Mouse (Mus musculus): ENCODE results near the gene Camkv. TPM values are rescaled to one million over a fixed set of nuclear protein-coding genes. Genes with fewer than 3 reads are reported as not detected.

Gene Camkv
- polyA plus RNA-seq, 1 experiment = 0.01 TPM

- Histone ChIP-seq H3K36me3 (ENCODE audit: control insufficient read depth) (peaks cover 34% of the 10 kb centered on the region), H3K27me3 (ENCODE audit: control insufficient read depth) (no peaks in the 10 kb centered on the region; the same call in 1 of the 2 replicates), H3K9me3 (ENCODE audit: control insufficient read depth, low read length) (no peaks in the 10 kb centered on the region), H3K4me1 (ENCODE audit: control insufficient read depth) (peaks cover 37% of the 10 kb centered on the region), H3K4me3 (replicated peaks) (peak overlapping the region; percentile 84)
- TF ChIP-seq TAL1 (IDR thresholded peaks at IDR 0.05; ENCODE audit: low read length) (no peak), GATA1 (IDR thresholded peaks at IDR 0.05; ENCODE audit: low read length) (peak; percentile 67)
These were observed 15.2 kb downstream of the Camkv start for GRCm38 (mm10) chr9:107950460-107951355.

- no peaks in the 10 kb centered on the region for H3K27me3 ChIP-seq (ENCODE audit: control insufficient read depth)
- no peaks in the 10 kb centered on the region for H3K9me3 ChIP-seq (ENCODE audit: control insufficient read depth, low read length)
- TF ChIP-seq GATA1 (IDR thresholded peaks at IDR 0.05; ENCODE audit: low read length) (no peak), TAL1 (IDR thresholded peaks at IDR 0.05; ENCODE audit: low read length) (no peak)
- H3K4me3 ChIP-seq (replicated peaks) = no peak overlapping the region
- H3K4me1 ChIP-seq (ENCODE audit: control insufficient read depth) = peaks cover 24% of the 10 kb centered on the region
- peaks cover 85% of the 10 kb centered on the region for H3K36me3 ChIP-seq (ENCODE audit: control insufficient read depth)
These were observed 20.3 kb downstream of the Camkv start for GRCm38 (mm10) chr9:107955613-107956289.

GRCm38 (mm10) chr9:107957141-107957540 is 21.7 kb downstream of the Camkv start:
- Histone ChIP-seq H3K4me3 (replicated peaks) (no peak overlapping the region), H3K27me3 (ENCODE audit: control insufficient read depth) (no peaks in the 10 kb centered on the region), H3K36me3 (ENCODE audit: control insufficient read depth) (peaks cover 94% of the 10 kb centered on the region), H3K4me1 (ENCODE audit: control insufficient read depth) (peaks cover 12% of the 10 kb centered on the region), H3K9me3 (ENCODE audit: control insufficient read depth, low read length) (no peaks in the 10 kb centered on the region)
- TF ChIP-seq TAL1 (IDR thresholded peaks at IDR 0.05; ENCODE audit: low read length) (no peak), GATA1 (IDR thresholded peaks at IDR 0.05; ENCODE audit: low read length) (no peak)

- Histone ChIP-seq H3K4me3 (replicated peaks) (no peak overlapping the region), H3K36me3 (ENCODE audit: control insufficient read depth) (peaks cover 100% of the 10 kb centered on the region), H3K4me1 (ENCODE audit: control insufficient read depth) (peaks cover 15% of the 10 kb centered on the region), H3K9me3 (ENCODE audit: control insufficient read depth, low read length) (no peaks in the 10 kb centered on the region), H3K27me3 (ENCODE audit: control insufficient read depth) (no peaks in the 10 kb centered on the region)
- no peak for TF ChIP-seq GATA1 (IDR thresholded peaks at IDR 0.05; ENCODE audit: low read length)
- TF ChIP-seq TAL1 (IDR thresholded peaks at IDR 0.05; ENCODE audit: low read length) = no peak
These were observed 24.4 kb downstream of the Camkv start for GRCm38 (mm10) chr9:107959896-107960295.

GRCm38 (mm10) chr9:107960928-107961327 is 25.5 kb downstream of the Camkv start:
- Histone ChIP-seq H3K36me3 (ENCODE audit: control insufficient read depth) (peaks cover 100% of the 10 kb centered on the region), H3K4me3 (replicated peaks) (no peak overlapping the region), H3K4me1 (ENCODE audit: control insufficient read depth) (peaks cover 15% of the 10 kb centered on the region), H3K9me3 (ENCODE audit: control insufficient read depth, low read length) (no peaks in the 10 kb centered on the region), H3K27me3 (ENCODE audit: control insufficient read depth) (no peaks in the 10 kb centered on the region)
- TF ChIP-seq TAL1 (IDR thresholded peaks at IDR 0.05; ENCODE audit: low read length) (no peak), GATA1 (IDR thresholded peaks at IDR 0.05; ENCODE audit: low read length) (no peak)

GRCm38 (mm10) chr9:107961351-107961762 is 25.9 kb downstream of the Camkv start:
- peaks cover 17% of the 10 kb centered on the region for H3K4me1 ChIP-seq (ENCODE audit: control insufficient read depth)
- H3K4me3 ChIP-seq (replicated peaks) = no peak overlapping the region
- H3K9me3 ChIP-seq (ENCODE audit: control insufficient read depth, low read length) = no peaks in the 10 kb centered on the region
- TF ChIP-seq TAL1 (IDR thresholded peaks at IDR 0.05; ENCODE audit: low read length) = no peak
- TF ChIP-seq GATA1 (IDR thresholded peaks at IDR 0.05; ENCODE audit: low read length) = no peak
- no peaks in the 10 kb centered on the region for H3K27me3 ChIP-seq (ENCODE audit: control insufficient read depth)
- H3K36me3 ChIP-seq (ENCODE audit: control insufficient read depth) = peaks cover 100% of the 10 kb centered on the region

GRCm38 (mm10) chr9:107961881-107962280 is 26.4 kb downstream of the Camkv start:
- H3K4me1 ChIP-seq (ENCODE audit: control insufficient read depth) = peaks cover 22% of the 10 kb centered on the region
- H3K36me3 ChIP-seq (ENCODE audit: control insufficient read depth) = peaks cover 100% of the 10 kb centered on the region
- no peaks in the 10 kb centered on the region for H3K27me3 ChIP-seq (ENCODE audit: control insufficient read depth)
- H3K9me3 ChIP-seq (ENCODE audit: control insufficient read depth, low read length) = no peaks in the 10 kb centered on the region
- no peak overlapping the region for H3K4me3 ChIP-seq (replicated peaks)
- no peak for TF ChIP-seq GATA1 (IDR thresholded peaks at IDR 0.05; ENCODE audit: low read length)
- TF ChIP-seq TAL1 (IDR thresholded peaks at IDR 0.05; ENCODE audit: low read length) = no peak

GRCm38 (mm10) chr9:107962916-107963315 is 27.4 kb downstream of the Camkv start:
- Histone ChIP-seq H3K27me3 (ENCODE audit: control insufficient read depth) (no peaks in the 10 kb centered on the region), H3K9me3 (ENCODE audit: control insufficient read depth, low read length) (no peaks in the 10 kb centered on the region), H3K4me3 (replicated peaks) (no peak overlapping the region), H3K36me3 (ENCODE audit: control insufficient read depth) (peaks cover 99% of the 10 kb centered on the region), H3K4me1 (ENCODE audit: control insufficient read depth) (peaks cover 23% of the 10 kb centered on the region)
- TF ChIP-seq TAL1 (IDR thresholded peaks at IDR 0.05; ENCODE audit: low read length) (no peak), GATA1 (IDR thresholded peaks at IDR 0.05; ENCODE audit: low read length) (no peak)

GRCm38 (mm10) chr9:107963700-107964099 is 28.2 kb downstream of the Camkv start:
- Histone ChIP-seq H3K9me3 (ENCODE audit: control insufficient read depth, low read length) (no peaks in the 10 kb centered on the region), H3K4me1 (ENCODE audit: control insufficient read depth) (peaks cover 25% of the 10 kb centered on the region), H3K4me3 (replicated peaks) (no peak overlapping the region), H3K27me3 (ENCODE audit: control insufficient read depth) (no peaks in the 10 kb centered on the region), H3K36me3 (ENCODE audit: control insufficient read depth) (peaks cover 99% of the 10 kb centered on the region)
- no peak for TF ChIP-seq TAL1 (IDR thresholded peaks at IDR 0.05; ENCODE audit: low read length)
- no peak for TF ChIP-seq GATA1 (IDR thresholded peaks at IDR 0.05; ENCODE audit: low read length)
